Mouse (Mus musculus): ENCODE measurements around the gene Pde5a. TPM values are rescaled to one million over a fixed set of nuclear protein-coding genes. Genes with fewer than 3 reads are reported as not detected.

Pde5a gene
- polyA plus RNA-seq, 1 experiment from 2014 or later = 0.90 TPM

GRCm38 (mm10) chr3:122801436-122802221 lies 72.9 kb downstream of the Pde5a start:
- ChIA-PET CTCF (interaction anchor here (0.9 to 2.4 kb wide), 2 partner anchors 10 to 16 kb away, joined by 3 to 6 read pairs; no protein-coding TSS in a partner anchor), POLR2A (no interaction called here)
- no peak for TF ChIP-seq CTCF (IDR thresholded peaks at IDR 0.05)
- DNase-seq (ENCODE audit: low read depth, low spot score) (no peak), ATAC-seq (no peak)
- H3K27me3 ChIP-seq = no peaks in the 10 kb centered on the region
- in situ Hi-C loops (cut with MboI; ENCODE audit: low pct_unique_long_range_greater_than_20kb) = no loop called here

- ATAC-seq = no peak
- ChIA-PET CTCF (interaction anchor here (1.7 kb wide), 1 partner anchor 28 kb away, joined by 3 read pairs; no protein-coding TSS in a partner anchor), POLR2A (no interaction called here)
- H3K27me3 ChIP-seq = no peaks in the 10 kb centered on the region
- no peak for DNase-seq (ENCODE audit: low read depth, low spot score)
- no peak for TF ChIP-seq CTCF (IDR thresholded peaks at IDR 0.05)
- in situ Hi-C loops (cut with MboI; ENCODE audit: low pct_unique_long_range_greater_than_20kb) = no loop called here
Observed at GRCm38 (mm10) chr3:122807313-122807712, 78.6 kb downstream of the Pde5a start.

DNA sequence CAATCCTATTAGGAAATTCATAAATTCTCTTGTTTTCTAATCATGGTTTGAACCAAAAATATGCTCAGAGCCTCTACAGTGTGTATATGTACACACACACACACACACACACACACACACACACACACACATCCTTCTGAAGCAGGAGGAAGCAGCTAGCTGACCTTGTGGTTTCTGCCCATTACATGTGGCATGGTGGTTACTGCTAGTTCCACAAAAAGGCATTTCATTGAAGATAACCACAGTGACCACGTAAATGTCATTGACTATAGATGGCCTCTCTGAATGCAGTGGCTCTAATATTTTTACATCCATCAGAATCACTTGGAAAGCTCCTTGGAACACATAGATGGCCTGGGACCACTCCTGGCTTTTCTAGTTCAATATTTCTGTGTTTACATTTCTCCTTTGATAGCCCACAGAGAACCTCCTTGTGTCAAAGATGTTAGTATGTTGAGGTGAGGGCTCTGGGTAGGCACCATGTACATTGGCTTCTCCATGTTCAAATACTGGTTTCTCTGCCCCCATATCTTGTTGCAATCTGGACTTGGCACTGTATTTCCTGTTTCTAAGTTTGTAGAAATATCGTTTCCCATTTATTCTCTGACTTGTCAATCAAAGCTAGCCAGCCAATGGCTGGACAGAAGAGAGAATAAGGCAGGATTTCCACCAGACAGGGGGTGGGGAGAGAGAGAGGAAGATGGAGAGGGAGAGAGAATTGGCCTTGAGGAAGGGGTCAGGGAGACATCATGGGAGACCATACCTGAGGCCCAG lies 81.5 kb downstream of the Pde5a start:
- DNase-seq (ENCODE audit: low read depth, low spot score) = no peak
- no peak for TF ChIP-seq CTCF (IDR thresholded peaks at IDR 0.05)
- in situ Hi-C loops (cut with MboI; ENCODE audit: low pct_unique_long_range_greater_than_20kb) = no loop called here
- no peak for ATAC-seq
- CTCF ChIA-PET = interaction anchor here (0.8 kb wide), 1 partner anchor 38 kb away, joined by 3 read pairs; no protein-coding TSS in a partner anchor
- H3K27me3 ChIP-seq = no peaks in the 10 kb centered on the region
- POLR2A ChIA-PET = interaction anchor here (0.7 kb wide), 1 partner anchor 486 kb away, joined by 3 read pairs; no protein-coding TSS in a partner anchor

- POLR2A ChIA-PET = no interaction called here
- no peaks in the 10 kb centered on the region for H3K27me3 ChIP-seq
- DNase-seq (ENCODE audit: low read depth, low spot score) (no peak), ATAC-seq (no peak)
- in situ Hi-C loops (cut with MboI; ENCODE audit: low pct_unique_long_range_greater_than_20kb) = no loop called here
- CTCF ChIA-PET = interaction anchor here (0.8 kb wide), 2 partner anchors 37 to 52 kb away, joined by 3 read pairs; no protein-coding TSS in a partner anchor
- TF ChIP-seq CTCF (IDR thresholded peaks at IDR 0.05) = no peak
Observed at GRCm38 (mm10) chr3:122810986-122811385, 82.2 kb downstream of the Pde5a start.

GRCm38 (mm10) chr3:122814531-122814930 lies 85.8 kb downstream of the Pde5a start:
- in situ Hi-C loops (cut with MboI; ENCODE audit: low pct_unique_long_range_greater_than_20kb) = no loop called here
- ATAC-seq (no peak), DNase-seq (ENCODE audit: low read depth, low spot score) (no peak)
- TF ChIP-seq CTCF (IDR thresholded peaks at IDR 0.05) = no peak
- CTCF ChIA-PET = no interaction called here
- no peaks in the 10 kb centered on the region for H3K27me3 ChIP-seq
- POLR2A ChIA-PET = no interaction called here

DNA sequence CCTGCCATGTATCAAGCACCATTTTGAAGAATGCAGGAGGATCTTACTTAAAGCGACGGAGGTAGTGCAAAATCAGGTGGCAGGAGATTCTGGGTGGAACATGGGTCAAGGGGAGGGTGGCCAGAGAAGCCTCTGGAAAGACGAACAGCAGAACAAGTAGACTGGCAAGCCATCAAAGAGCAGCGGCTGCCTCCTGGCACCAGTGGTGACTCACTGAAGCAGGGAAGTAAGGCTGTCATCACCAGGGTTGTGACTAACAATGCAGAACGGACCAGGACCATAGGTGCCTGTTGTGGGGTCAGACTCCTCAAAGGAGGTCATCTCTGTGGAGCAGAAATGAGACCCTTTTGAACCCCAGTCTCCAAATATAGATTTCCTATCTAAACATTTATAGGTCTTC lies 89.5 kb downstream of the Pde5a start:
- no peak for ATAC-seq
- in situ Hi-C loops (cut with MboI; ENCODE audit: low pct_unique_long_range_greater_than_20kb) = no loop called here
- no peak for TF ChIP-seq CTCF (IDR thresholded peaks at IDR 0.05)
- ChIA-PET POLR2A (no interaction called here), CTCF (interaction anchor here (1.4 to 2.3 kb wide), 2 partner anchors 17 kb away, joined by 3 to 6 read pairs; no protein-coding TSS in a partner anchor)
- no peaks in the 10 kb centered on the region for H3K27me3 ChIP-seq
- no peak for DNase-seq (ENCODE audit: low read depth, low spot score)

DNA sequence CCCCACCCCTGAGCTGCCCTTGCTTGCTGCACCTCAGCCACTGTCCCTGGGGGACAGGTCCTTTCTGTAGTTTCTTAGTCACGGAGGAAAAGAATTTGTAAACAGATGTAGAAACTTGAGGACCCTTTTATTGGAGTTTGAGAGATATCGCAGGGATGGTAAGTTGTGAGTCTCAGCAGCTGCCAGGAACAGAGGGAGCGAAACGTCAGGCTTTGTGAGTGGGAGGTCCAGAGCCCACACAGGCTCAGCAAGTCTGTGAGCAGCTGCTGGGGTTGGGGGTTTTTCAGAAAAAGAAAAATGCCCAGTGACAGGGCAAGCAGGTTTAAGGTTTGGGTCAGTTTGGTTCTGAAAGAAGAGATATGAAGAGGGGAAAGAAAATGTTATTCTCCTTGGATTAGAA lies 92.0 kb downstream of the Pde5a start:
- H3K27me3 ChIP-seq = no peaks in the 10 kb centered on the region
- DNase-seq (ENCODE audit: low read depth, low spot score) = no peak
- POLR2A ChIA-PET = no interaction called here
- TF ChIP-seq CTCF (IDR thresholded peaks at IDR 0.05) = no peak
- ATAC-seq = no peak
- CTCF ChIA-PET = interaction anchor here (1.2 kb wide), 1 partner anchor 12 kb away, joined by 4 read pairs; no protein-coding TSS in a partner anchor
- in situ Hi-C loops (cut with MboI; ENCODE audit: low pct_unique_long_range_greater_than_20kb) = no loop called here

DNA sequence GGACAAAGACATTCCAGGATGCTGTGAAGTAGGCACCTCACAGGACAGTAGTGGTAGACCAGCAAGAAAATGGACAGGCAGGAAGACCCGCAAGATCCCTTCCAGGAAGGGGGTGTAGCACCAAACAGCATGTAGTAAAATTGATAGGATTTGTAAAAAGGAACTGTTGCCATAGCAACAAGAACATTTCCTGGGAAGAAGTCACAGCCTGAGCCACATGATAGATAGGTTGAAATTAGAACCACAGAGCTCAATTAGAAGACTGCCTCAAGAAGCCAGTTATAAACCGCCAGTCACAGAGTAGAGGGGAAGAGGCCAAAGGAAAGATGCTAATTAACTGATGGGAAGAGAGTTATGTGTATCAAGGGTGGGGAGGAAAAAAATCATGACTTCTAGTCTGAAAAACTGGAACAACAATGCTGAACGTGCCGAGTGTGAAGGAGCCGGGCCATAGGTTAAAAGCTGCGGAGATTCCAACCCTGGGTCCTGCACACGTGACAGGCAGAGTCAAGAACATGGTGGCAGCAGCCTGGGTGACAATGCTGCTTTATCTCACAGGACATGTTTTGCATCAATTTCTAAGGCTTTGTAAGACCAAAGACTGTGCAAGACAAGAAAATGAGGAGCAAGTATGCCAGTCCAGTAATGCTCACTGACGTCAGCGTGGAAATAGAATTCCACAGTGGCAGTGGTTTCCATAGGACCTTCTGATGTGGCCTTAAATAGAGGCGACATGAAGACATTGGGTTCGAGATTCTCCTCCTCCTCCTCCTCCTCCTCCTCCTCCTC lies 99.7 kb downstream of the Pde5a start:
- no peak for TF ChIP-seq CTCF (IDR thresholded peaks at IDR 0.05)
- POLR2A ChIA-PET = no interaction called here
- H3K27me3 ChIP-seq = no peaks in the 10 kb centered on the region
- DNase-seq (ENCODE audit: low read depth, low spot score) (no peak), ATAC-seq (no peak)
- CTCF ChIA-PET = interaction anchor here (0.8 to 1.3 kb wide), 2 partner anchors 9 to 171 kb away, joined by 3 to 4 read pairs; no protein-coding TSS in a partner anchor
- in situ Hi-C loops (cut with MboI; ENCODE audit: low pct_unique_long_range_greater_than_20kb) = no loop called here

DNA sequence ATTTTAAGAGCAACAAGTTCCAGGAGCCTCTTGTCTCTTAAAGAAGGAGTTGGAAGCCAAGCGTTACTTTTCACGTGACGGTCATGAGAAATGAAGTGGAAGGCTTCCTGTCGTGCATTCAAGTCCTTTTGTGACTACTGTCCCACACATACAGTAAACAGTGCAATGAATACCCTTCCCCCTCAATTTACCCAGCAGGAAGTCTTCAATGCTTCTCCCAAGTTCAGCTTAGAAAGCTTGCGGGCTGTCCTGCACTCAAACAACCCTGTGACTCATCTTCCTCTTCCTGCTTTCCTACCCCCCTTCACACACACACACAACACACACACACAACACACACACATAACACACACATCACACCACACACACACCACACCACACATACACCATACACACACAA lies 105.8 kb downstream of the Pde5a start:
- no peak for DNase-seq (ENCODE audit: low read depth, low spot score)

More for the DNA sequence above, 105.8 kb downstream of the Pde5a start:
- ChIA-PET CTCF (interaction anchor here (1.3 kb wide), 1 partner anchor 15 kb away, joined by 3 read pairs; no protein-coding TSS in a partner anchor), POLR2A (no interaction called here)
- TF ChIP-seq CTCF (IDR thresholded peaks at IDR 0.05) = no peak
- in situ Hi-C loops (cut with MboI; ENCODE audit: low pct_unique_long_range_greater_than_20kb) = no loop called here
- no peaks in the 10 kb centered on the region for H3K27me3 ChIP-seq
- ATAC-seq = no peak
